Mouse (Mus musculus) lung, embryonic 14.5 days (tissue): ENCODE data around the gene Qrfp. TPM values are rescaled to one million over a fixed set of nuclear protein-coding genes. Genes with fewer than 3 reads are reported as not detected.
A peak's percentile ranks its signal among the peaks of the same experiment; 100 is the strongest.

Experiments
- ATAC-seq: fragments of 200-750 bp; cut with Nextera tagmentation; 2 replicates; pipeline ENCODE4 v1.8.0; 2017; ENCODE audit warnings: mild to moderate bottlenecking, moderate TSS enrichment, moderate library complexity; ENCODE audit not compliant: insufficient read depth
- DNase-seq: peaks from one replicate; pipeline ENCODE4 v3.0.0-alpha.2; 2015
- H3K27ac ChIP-seq: fragments of 300-500 bp; sonication (generic); 2 replicates; pipeline ENCODE4 v1.5.1; 2014; ENCODE audit warnings: low read depth, mild to moderate bottlenecking, moderate library complexity
- H3K27me3 ChIP-seq: fragments of 300-500 bp; sonication (generic); 2 replicates; pipeline ENCODE4 v1.6.1; 2014; ENCODE audit warnings: low read length, control low read depth; ENCODE audit not compliant: insufficient read depth
- H3K36me3 ChIP-seq: fragments of 300-500 bp; sonication (generic); 2 replicates; pipeline ENCODE4 v1.6.1; 2014; ENCODE audit warnings: control low read depth; ENCODE audit not compliant: insufficient read depth
- H3K4me1 ChIP-seq: fragments of 300-500 bp; sonication (generic); 2 replicates; pipeline ENCODE4 v1.6.1; 2014; ENCODE audit warnings: antibody characterized with exemption, control low read depth; ENCODE audit not compliant: insufficient read depth
- H3K4me2 ChIP-seq: fragments of 300-500 bp; sonication (generic); 2 replicates; pipeline ENCODE4 v1.6.1; 2014; ENCODE audit warnings: mild to moderate bottlenecking
- H3K4me3 ChIP-seq: fragments of 300-500 bp; sonication (generic); 2 replicates; pipeline ENCODE4 v1.5.1; 2014; ENCODE audit warnings: low read depth, low read length
- H3K9ac ChIP-seq: fragments of 300-500 bp; sonication (generic); 2 replicates; pipeline ENCODE4 v1.6.1; 2014
- H3K9me3 ChIP-seq: fragments of 300-500 bp; sonication (generic); 2 replicates; pipeline ENCODE4 v1.6.1; 2016; ENCODE audit warnings: low read depth, low read length, control low read depth
- CTCF ChIP-seq: IDR thresholded peaks from 2 replicates; pipeline ENCODE4 v1.5.1; 2016; ENCODE audit warnings: antibody characterized with exemption, low read depth
- WGBS: fragments of 180-500 bp; shearing (Covaris S2); extraction: QIAGEN DNeasy Blood & Tissue Kit; methylation state at CpG from one replicate; pipeline ENCODE4 v1.1.7; 2014; 5-methylcytosine and 5-hydroxymethylcytosine counted together
- polyA plus RNA-seq: library from polyadenylated mRNA; unstranded; fragments of >200 nt; fragmentation: Nextera tagmentation; extraction: Ambion mirVana; gene quantifications from 2 replicates; pipeline ENCODE4 v1.2.1, GENCODE M21; 2014

The Qrfp gene
- polyA plus RNA-seq, 1 experiment from 2014 or later = not detected

DNA sequence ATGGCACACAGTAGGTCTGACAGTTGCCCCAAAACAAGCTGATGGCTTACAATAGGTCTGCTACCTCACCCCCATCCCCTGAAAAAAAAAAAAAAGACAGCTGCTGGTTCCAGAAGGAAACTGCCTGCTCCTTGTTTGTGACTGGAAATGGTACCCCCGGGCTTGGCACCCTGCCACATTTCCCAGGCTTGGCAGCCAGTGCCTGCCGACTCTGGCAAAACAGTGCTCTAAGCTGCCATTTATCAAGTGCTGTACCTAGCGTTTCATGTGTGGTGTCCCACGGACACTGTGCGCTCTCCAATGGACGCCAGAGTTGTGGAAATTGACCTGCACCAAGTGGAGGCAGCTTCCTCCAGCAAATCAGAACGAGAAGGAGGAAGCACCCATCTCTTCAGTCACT lies 17.5 kb upstream of the Qrfp start:
- no peak for TF ChIP-seq CTCF
- Histone ChIP-seq H3K27ac (no peak overlapping the region), H3K27me3 (peaks cover 10% of the 10 kb centered on the region), H3K9ac (no peak overlapping the region), H3K4me3 (no peak overlapping the region), H3K4me2 (no peak overlapping the region), H3K4me1 (peaks cover under 1% of the 10 kb centered on the region; the same call in 1 of the 2 replicates), H3K9me3 (no peaks in the 10 kb centered on the region), H3K36me3 (no peaks in the 10 kb centered on the region)
- DNase-seq (peak; percentile 67), ATAC-seq (no peak)
- WGBS = 34% methylated on average over 7 of the region's 7 CpGs

DNA sequence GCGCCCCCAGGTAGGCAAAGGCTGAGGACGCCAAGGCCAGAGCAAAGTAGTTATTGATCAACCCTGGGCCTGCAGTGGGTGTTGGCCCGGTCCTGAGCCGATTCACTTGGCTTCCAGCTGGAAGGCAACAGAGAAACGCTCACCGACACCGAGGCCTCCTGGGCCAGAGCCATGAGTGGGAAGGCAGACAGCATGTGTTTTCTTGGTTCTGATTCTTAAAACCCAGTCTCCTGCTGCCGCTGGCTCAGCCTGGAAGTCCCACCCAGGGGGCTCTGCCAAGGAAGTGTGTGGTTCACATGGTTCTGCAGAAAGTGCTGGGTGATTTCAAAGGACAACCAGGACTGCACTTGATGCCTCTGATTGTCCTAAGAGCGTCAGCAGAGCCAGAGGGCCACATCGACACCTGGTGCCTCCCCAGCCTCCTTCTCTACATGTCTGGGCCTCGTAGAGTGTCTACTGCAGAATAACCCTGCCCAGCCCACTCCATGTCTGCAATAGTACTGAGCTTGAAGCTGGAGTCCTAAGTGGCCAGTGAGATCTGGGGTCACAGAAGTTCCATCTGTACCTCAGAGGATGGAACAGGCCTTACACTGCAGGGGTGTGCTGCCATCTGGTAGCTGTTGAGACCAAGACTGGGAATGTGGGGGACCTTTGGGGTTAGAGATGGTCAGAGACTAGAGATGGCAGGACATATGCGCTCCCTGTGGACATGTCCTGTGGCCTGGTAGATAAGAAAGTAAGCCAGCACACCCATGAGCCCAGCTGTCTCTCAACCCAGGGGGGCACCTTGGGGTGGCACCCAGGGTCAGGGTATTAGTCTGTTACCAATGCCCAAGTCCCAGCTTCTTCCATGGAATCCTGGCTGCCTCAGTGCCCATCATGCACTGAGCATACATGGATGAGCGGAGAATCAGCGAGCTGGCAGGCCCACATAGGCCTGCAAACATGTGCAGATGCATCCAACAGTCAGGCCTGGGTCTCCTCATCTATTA lies 16.0 kb upstream of the Qrfp start:
- Histone ChIP-seq H3K27me3 (peaks cover 18% of the 10 kb centered on the region), H3K9ac (no peak overlapping the region), H3K9me3 (no peaks in the 10 kb centered on the region), H3K27ac (no peak overlapping the region), H3K4me3 (no peak overlapping the region), H3K36me3 (no peaks in the 10 kb centered on the region), H3K4me1 (peaks cover 2% of the 10 kb centered on the region; the same call in 1 of the 2 replicates), H3K4me2 (no peak overlapping the region)
- DNase-seq = no peak
- ATAC-seq = no peak
- WGBS = 75% methylated on average over 14 of the region's 14 CpGs
- TF ChIP-seq CTCF = no peak

- no peaks in the 10 kb centered on the region for H3K9me3 ChIP-seq
- WGBS = 67% methylated on average over 16 of the region's 16 CpGs
- ATAC-seq (no peak), DNase-seq (peak; percentile 35)
- H3K27ac ChIP-seq = no peak overlapping the region
- H3K27me3 ChIP-seq = peaks cover 18% of the 10 kb centered on the region
- H3K4me2 ChIP-seq = no peak overlapping the region
- no peak overlapping the region for H3K4me3 ChIP-seq
- H3K9ac ChIP-seq = no peak overlapping the region
- peaks cover 2% of the 10 kb centered on the region; the same call in 1 of the 2 replicates for H3K4me1 ChIP-seq
- TF ChIP-seq CTCF = no peak
- no peaks in the 10 kb centered on the region for H3K36me3 ChIP-seq
Observed at GRCm38 (mm10) chr2:31825469-31825911, 15.1 kb upstream of the Qrfp start.

- Histone ChIP-seq H3K4me1 (peaks cover 2% of the 10 kb centered on the region; the same call in 1 of the 2 replicates), H3K27ac (no peak overlapping the region), H3K9me3 (no peaks in the 10 kb centered on the region), H3K4me2 (no peak overlapping the region), H3K9ac (no peak overlapping the region), H3K27me3 (peaks cover 18% of the 10 kb centered on the region), H3K36me3 (no peaks in the 10 kb centered on the region), H3K4me3 (no peak overlapping the region)
- ATAC-seq = no peak
- WGBS = 76% methylated on average over 12 of the region's 15 CpGs
- TF ChIP-seq CTCF = peak; percentile 63
- DNase-seq = peak; percentile 39
Observed at GRCm38 (mm10) chr2:31823933-31824730, 13.8 kb upstream of the Qrfp start.

- no peaks in the 10 kb centered on the region for H3K9me3 ChIP-seq
Observed at GRCm38 (mm10) chr2:31822524-31823371, 12.4 kb upstream of the Qrfp start.

GRCm38 (mm10) chr2:31815367-31815766 lies 5.0 kb upstream of the Qrfp start:
- Histone ChIP-seq H3K9ac (no peak overlapping the region), H3K4me2 (no peak overlapping the region), H3K4me3 (no peak overlapping the region), H3K27ac (no peak overlapping the region), H3K9me3 (no peaks in the 10 kb centered on the region), H3K4me1 (no peaks in the 10 kb centered on the region), H3K36me3 (no peaks in the 10 kb centered on the region), H3K27me3 (no peaks in the 10 kb centered on the region)
- peak; percentile 57; the same call in 1 of the 2 replicates for ATAC-seq
- peak; percentile 87 for TF ChIP-seq CTCF
- peak; percentile 78 for DNase-seq
- WGBS = 26% methylated on average over 5 of the region's 5 CpGs

More at GRCm38 (mm10) chr2:31822524-31823371, 12.4 kb upstream of the Qrfp start:
- H3K27me3 ChIP-seq = peaks cover 18% of the 10 kb centered on the region
- H3K4me2 ChIP-seq = peak overlapping the region; percentile 51
- DNase-seq (peak; percentile 34), ATAC-seq (no peak)
- H3K36me3 ChIP-seq = no peaks in the 10 kb centered on the region
- H3K4me1 ChIP-seq = peaks cover 2% of the 10 kb centered on the region; the same call in 1 of the 2 replicates
- H3K4me3 ChIP-seq = peak overlapping the region; percentile 18; the same call in 1 of the 2 replicates
- no peak overlapping the region for H3K9ac ChIP-seq
- TF ChIP-seq CTCF = no peak
- no peak overlapping the region for H3K27ac ChIP-seq
- WGBS = 14% methylated on average over 39 of the region's 39 CpGs
